ENCODE assay signal across 8 mouse cellular contexts in the genomic region with DNA sequence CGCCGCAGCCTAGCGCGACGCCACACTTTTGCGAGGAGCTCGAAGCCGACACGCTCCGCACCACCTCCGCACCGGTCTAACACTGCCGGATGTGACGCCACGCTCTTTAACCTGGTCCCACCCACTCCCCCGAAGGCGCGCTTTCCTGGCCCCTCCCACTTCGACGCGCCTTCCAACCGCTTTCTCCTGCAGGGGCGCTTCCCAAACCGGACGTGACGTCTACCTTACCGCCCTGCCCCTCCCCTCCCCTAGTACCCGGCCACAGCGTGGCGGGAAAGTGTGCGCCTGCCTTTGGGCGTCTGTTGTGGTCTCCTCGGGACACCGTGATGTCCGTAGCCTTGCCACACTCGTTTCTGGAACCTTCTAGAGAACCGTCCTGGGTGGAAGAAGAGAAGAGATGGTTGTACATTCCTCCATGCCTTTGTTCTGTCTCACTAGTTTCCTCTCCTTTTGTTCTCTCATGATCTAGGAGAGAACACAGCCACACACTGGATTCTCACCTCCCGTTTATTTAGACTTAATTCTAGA. TPM values are rescaled to one million over a fixed set of nuclear protein-coding genes. Genes with fewer than 3 reads are reported as not detected.
DNase-seq lines count a peak whose midpoint lies in the region; ATAC-seq and TF ChIP-seq lines count a peak whose summit lies in the region.

Gene Tra2b, minus strand, starts transcription at position 157 of the 528 bp plus-strand sequence.

- DNase-seq in MEL (ENCODE audit: low read depth, low spot score) = peak; percentile 98
- peak; percentile 97 for DNase-seq in cerebellum, adult 2 months
- DNase-seq in forelimb bud, embryonic 11.5 days (ENCODE audit: low read depth, low spot score) = peak; percentile 98
- peak; percentile 82 for DNase-seq in layer of hippocampus, adult 9-10 months (ENCODE audit: low spot score)
- DNase-seq in ovary, postnatal 10 days (ENCODE audit: low spot score) = peak; percentile 81
- peak; percentile 96 to 98 for DNase-seq in thymus, postnatal 10 days (ENCODE audit: low spot score in 2 of 2)

- peaks cover 46% of the 10 kb centered on the region for H3K79me2 ChIP-seq in MEL (ENCODE audit: control insufficient read depth, insufficient read depth, low read length, poor library complexity)

- no peaks in the 10 kb centered on the region for H3K9me3 ChIP-seq in MEL (replicated peaks; ENCODE audit: insufficient read depth, low read length)
- no peaks in the 10 kb centered on the region for H3K9me3 ChIP-seq in lung, embryonic 16.5 days (ENCODE audit: control insufficient read depth, low read length)

- no peak for TF ChIP-seq EP300 in MEL (IDR thresholded peaks at IDR 0.05; ENCODE audit: low read depth in 1 of 2, low read length in 2 of 2)

- peaks cover 12 to 13% of the 10 kb centered on the region in 2 experiments for H3K36me3 ChIP-seq in MEL (ENCODE audit: control insufficient read depth in 1 of 2, insufficient read depth in 2 of 2, low read length in 2 of 2)
- no peaks in the 10 kb centered on the region for H3K36me3 ChIP-seq in lung, embryonic 16.5 days (ENCODE audit: control insufficient read depth, insufficient read depth, low read length)

- H3K27me3 ChIP-seq in MEL (ENCODE audit: control insufficient read depth in 1 of 2, insufficient read depth in 2 of 2, low read length in 2 of 2) = no peaks in the 10 kb centered on the region
- H3K27me3 ChIP-seq in cerebellum, adult 2 months (ENCODE audit: control insufficient read depth, insufficient read depth, low read length) = no peaks in the 10 kb centered on the region
- H3K27me3 ChIP-seq in lung, embryonic 16.5 days (ENCODE audit: control insufficient read depth, insufficient read depth, low read depth, low read length) = no peaks in the 10 kb centered on the region

- H3K4me2 ChIP-seq in lung, embryonic 16.5 days (ENCODE audit: low read depth, low read length) = peak within 1 kb of the TSS; percentile 86

- no peak for TF ChIP-seq CTCF in MEL (IDR thresholded peaks at IDR 0.05 in 2 of 3, conservative IDR thresholded peaks at IDR 0.05 in 1 of 3; ENCODE audit: control insufficient read depth in 1 of 3, insufficient read depth in 1 of 3, low read depth in 2 of 3, low read length in 3 of 3, poor library complexity in 1 of 3, severe bottlenecking in 1 of 3)
- no peak; the same call in 1 of the 2 replicates for TF ChIP-seq CTCF in cerebellum, adult 2 months (IDR thresholded peaks at IDR 0.05; ENCODE audit: borderline replicate concordance, insufficient read depth, low read depth, low read length)

- peak within 1 kb of the TSS; percentile 90 for H3K9ac ChIP-seq in MEL (ENCODE audit: control insufficient read depth, low read depth, low read length, poor library complexity, severe bottlenecking)
- peak within 1 kb of the TSS; percentile 94 for H3K9ac ChIP-seq in lung, embryonic 16.5 days (ENCODE audit: low read length)

- peak; percentile 89 to 95 for ATAC-seq in hematopoietic stem cell, adult 5-6 weeks (replicated peaks in 1 of 2; ENCODE audit: insufficient read depth in 1 of 2, low FRiP score in 2 of 2, low TSS enrichment in 1 of 2, low read depth in 1 of 2, poor library complexity in 2 of 2, severe bottlenecking in 2 of 2)
- ATAC-seq in lung, embryonic 16.5 days (ENCODE audit: low read depth) = peak; percentile 99

- peak; percentile 94 for TF ChIP-seq POLR2A in MEL (IDR thresholded peaks at IDR 0.05; ENCODE audit: control insufficient read depth in 1 of 2, insufficient read depth in 1 of 2, low read depth in 1 of 2, low read length in 2 of 2, poor library complexity in 1 of 2)
- TF ChIP-seq POLR2A in cerebellum, adult 2 months (IDR thresholded peaks at IDR 0.05; ENCODE audit: borderline replicate concordance, insufficient read depth, low read length) = peak; percentile 92

- peak within 1 kb of the TSS; percentile 95 to 98 for H3K4me3 ChIP-seq in MEL (ENCODE audit: control insufficient read depth in 1 of 2, insufficient read depth in 1 of 2, low read depth in 2 of 2, low read length in 2 of 2)
- H3K4me3 ChIP-seq in cerebellum, adult 2 months (replicated peaks; ENCODE audit: insufficient read depth, low read depth, low read length) = peak within 1 kb of the TSS; percentile 100
- H3K4me3 ChIP-seq in lung, embryonic 16.5 days (ENCODE audit: low read length) = peak within 1 kb of the TSS; percentile 83

- H3K27ac ChIP-seq in MEL (ENCODE audit: control insufficient read depth, low read depth, low read length) = peak within 1 kb of the TSS; percentile 85
- H3K27ac ChIP-seq in cerebellum, adult 2 months (ENCODE audit: insufficient read depth, low read length) = peak within 1 kb of the TSS; percentile 92
- H3K27ac ChIP-seq in lung, embryonic 16.5 days (ENCODE audit: low read length) = peak within 1 kb of the TSS; percentile 97

- peaks cover 2 to 3% of the 10 kb centered on the region in 2 experiments; a peak in 2 of 4 replicates for H3K4me1 ChIP-seq in MEL (ENCODE audit: control insufficient read depth in 1 of 2, insufficient read depth in 2 of 2, low read length in 2 of 2)
- no peaks in the 10 kb centered on the region for H3K4me1 ChIP-seq in cerebellum, adult 2 months (ENCODE audit: control insufficient read depth, insufficient read depth, low read length)
- H3K4me1 ChIP-seq in lung, embryonic 16.5 days (replicated peaks; ENCODE audit: control insufficient read depth, insufficient read depth, low read length) = peaks cover 13% of the 10 kb centered on the region

- under 1% methylated on average over 38 of the region's 38 CpGs for WGBS in cerebellum, adult 2 months
- WGBS in lung, embryonic 16.5 days = under 1% methylated on average over 38 of the region's 38 CpGs

- TF ChIP-seq RAD21 in MEL (IDR thresholded peaks at IDR 0.05; ENCODE audit: low read depth, low read length) = no peak

TF ChIP-seq in MEL, 35 proteins besides CTCF, POLR2A, EP300 and RAD21:
- TF ChIP-seq POLR2AphosphoS2 (IDR thresholded peaks at IDR 0.05; ENCODE audit: low read length) (peak; percentile 92), TBP (IDR thresholded peaks at IDR 0.05; ENCODE audit: low read depth, low read length) (peak; percentile 97), POLR2AphosphoS5 (IDR thresholded peaks at IDR 0.05; ENCODE audit: borderline replicate concordance, low read depth, low read length) (peak; percentile 82; the same call in 1 of the 2 replicates), ZNF384 (IDR thresholded peaks at IDR 0.05; ENCODE audit: low read depth, low read length) (no peak), CHD1 (IDR thresholded peaks at IDR 0.05; ENCODE audit: low read depth, low read length) (no peak), BHLHE40 (IDR thresholded peaks at IDR 0.05; ENCODE audit: borderline replicate concordance, low read depth, low read length) (no peak), USF1 (IDR thresholded peaks at IDR 0.05; ENCODE audit: low read depth, low read length) (no peak), UBTF (IDR thresholded peaks at IDR 0.05; ENCODE audit: borderline replicate concordance, insufficient read depth, low read depth, low read length) (no peak), ZMIZ1 (IDR thresholded peaks at IDR 0.05; ENCODE audit: low read depth, low read length) (peak; percentile 96), GATA1 (IDR thresholded peaks at IDR 0.05; ENCODE audit: low read depth, low read length) (no peak), GABPA (IDR thresholded peaks at IDR 0.05; ENCODE audit: low read depth, low read length) (no peak), MAFK (IDR thresholded peaks at IDR 0.05; ENCODE audit: borderline replicate concordance, low read depth, low read length) (no peak), MAX (IDR thresholded peaks at IDR 0.05; ENCODE audit: low read length) (peak; percentile 71; the same call in 1 of the 2 replicates), SIN3A (IDR thresholded peaks at IDR 0.05; ENCODE audit: low read length) (peak; percentile 69), MAZ (IDR thresholded peaks at IDR 0.05; ENCODE audit: low read depth, low read length) (no peak), TAL1 (IDR thresholded peaks at IDR 0.05; ENCODE audit: low read length) (no peak), TCF12 (IDR thresholded peaks at IDR 0.05; ENCODE audit: low read depth, low read length) (0 out of 2 replicates have a peak, but pooled peaks have one; percentile 46), MYB (IDR thresholded peaks at IDR 0.05; ENCODE audit: low read depth, low read length) (no peak), MXI1 (IDR thresholded peaks at IDR 0.05; ENCODE audit: low read depth, low read length) (peak; percentile 75), NRF1 (IDR thresholded peaks at IDR 0.05; ENCODE audit: insufficient read depth, low read depth, low read length, poor library complexity, severe bottlenecking) (no peak), ZC3H11A (IDR thresholded peaks at IDR 0.05; ENCODE audit: low read depth, low read length) (no peak), RCOR1 (IDR thresholded peaks at IDR 0.05; ENCODE audit: low read depth, low read length) (no peak), MEF2A (IDR thresholded peaks at IDR 0.05; ENCODE audit: extremely low read depth, insufficient replicate concordance, low read depth, low read length, poor library complexity, severe bottlenecking) (no peak), NELFE (IDR thresholded peaks at IDR 0.05; ENCODE audit: low read depth, low read length) (peak; percentile 95), KAT2A (conservative IDR thresholded peaks at IDR 0.05; ENCODE audit: low read depth, low read length) (no peak; the same call in 1 of the 2 replicates), E2F4 (IDR thresholded peaks at IDR 0.05; ENCODE audit: borderline replicate concordance, low read depth, low read length) (peak; percentile 98), USF2 (IDR thresholded peaks at IDR 0.05; ENCODE audit: borderline replicate concordance in 1 of 2, insufficient read depth in 1 of 2, low read depth in 1 of 2, low read length in 2 of 2) (no peak), CHD2 (IDR thresholded peaks at IDR 0.05; ENCODE audit: low read length) (no peak), MYC (IDR thresholded peaks at IDR 0.05; ENCODE audit: low read depth, low read length) (peak; percentile 69), SMC3 (IDR thresholded peaks at IDR 0.05; ENCODE audit: low read depth, low read length) (no peak), HCFC1 (IDR thresholded peaks at IDR 0.05; ENCODE audit: low read depth, low read length) (peak; percentile 74)

RNA-seq across cellular contexts. Expression of gene Tra2b, which starts in this region (rescaled TPM):
- 263 and 275 TPM in 2 replicates for total RNA-seq in MEL (2012; rRNA removed)
- 100 to 1,000 TPM; 154 to 286 TPM for polyA plus RNA-seq in MEL (2012; ENCODE audit: insufficient read depth in 1 of 2, insufficient read length in 2 of 2, low read depth in 1 of 2, low replicate concordance in 2 of 2, missing spikeins in 1 of 2)
- polyA plus RNA-seq in cerebellum, adult 2 months (2012; rRNA removed) = 79.5 and 84.9 TPM in 2 replicates
- total RNA-seq in hematopoietic stem cell, adult 5-6 weeks (2017) = 752 and 856 TPM in 2 replicates
- 365 and 388 TPM in 2 replicates for polyA plus RNA-seq in lung, embryonic 16.5 days (2015; fragmentation: Nextera tagmentation; extraction: Ambion mirVana)

Comparison
In these comparisons a context has a peak if more than half of its experiments do, and no peak if none do; other contexts are left out.
1. Peak in every context shown above with its lines: DNase-seq, ATAC-seq, H3K4me3 ChIP-seq and H3K27ac ChIP-seq.